Mouse (Mus musculus) lung, adult 2 months (tissue): Measurements from ENCODE around the gene Ddx46.

Experiments used
- CTCF ChIP-seq: fragments of 200-500 bp; IDR thresholded peaks from 2 replicates; pipeline ENCODE4 v1.5.1; 2011; ENCODE audit warnings: mild to moderate bottlenecking, low read length, control low read depth; ENCODE audit not compliant: insufficient read depth
- POLR2A ChIP-seq: fragments of 200-500 bp; IDR thresholded peaks from 2 replicates; pipeline ENCODE4 v1.6.1; 2011; ENCODE audit warnings: low read depth, mild to moderate bottlenecking, control low read depth, low read length, borderline replicate concordance; ENCODE audit errors: extremely low read depth

DNA sequence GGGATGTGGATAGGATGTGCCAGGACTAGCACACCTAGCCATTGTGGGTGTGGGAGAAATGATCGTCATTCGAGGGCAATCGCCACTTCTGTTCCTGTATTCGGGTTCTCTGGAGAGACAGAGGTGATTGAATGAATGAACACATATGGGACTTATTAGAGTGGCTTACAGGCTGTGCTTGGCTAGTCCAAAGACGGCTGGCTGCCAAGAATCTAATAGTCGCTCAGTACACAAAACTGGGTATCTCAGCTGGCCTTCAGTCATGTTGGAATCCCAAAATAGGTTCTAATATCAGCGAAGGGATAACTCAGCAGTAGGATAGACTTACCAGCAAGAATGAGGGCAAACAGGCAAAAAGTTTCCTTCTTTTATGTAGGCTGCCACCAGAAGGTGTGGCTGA is 22.8 kb upstream of the Ddx46 start:
- TF ChIP-seq POLR2A (no peak), CTCF (no peak)
